Mouse (Mus musculus): ENCODE results near the gene Ptcd1. TPM values are rescaled to one million over a fixed set of nuclear protein-coding genes. Genes with fewer than 3 reads are reported as not detected.
A peak's percentile ranks its signal among the peaks of the same experiment; 100 is the strongest.
"Not testable (repeated sequence)": the region's sequence is repeated elsewhere in the genome, so short reads cannot be mapped to it uniquely, and the experiment has no call there.

Gene Ptcd1
- total RNA-seq, 2 experiments from 2014 or later: 23.6 to 24.7 TPM

GRCm38 (mm10) chr5:145161361-145161760 is 5.5 kb downstream of the Ptcd1 start:
- DNase-seq: no peak

GRCm38 (mm10) chr5:145152690-145153089 is 14.2 kb downstream of the Ptcd1 start:
- no peak for DNase-seq

- no peak for DNase-seq
Measured at GRCm38 (mm10) chr5:145149294-145149693, 17.6 kb downstream of the Ptcd1 start.

GRCm38 (mm10) chr5:145147748-145148147 is 19.2 kb downstream of the Ptcd1 start:
- DNase-seq: no peak

- no peak for DNase-seq
Measured at GRCm38 (mm10) chr5:145140611-145141010, 26.3 kb downstream of the Ptcd1 start.

GRCm38 (mm10) chr5:145139571-145140519 is 27.1 kb downstream of the Ptcd1 start, which contains the start of the genes Pdap1 and Bud31:
Gene Pdap1, minus strand, starts transcription at chr5:145140238.
Gene Bud31, plus strand, starts transcription at chr5:145140362.
- peak; percentile 95 to 96 for DNase-seq

GRCm38 (mm10) chr5:145138836-145139235 is 28.1 kb downstream of the Ptcd1 start:
- no peak for DNase-seq

GRCm38 (mm10) chr5:145133275-145133674 is 33.6 kb downstream of the Ptcd1 start:
- not testable (repeated sequence) for DNase-seq

- DNase-seq: no peak
Measured at GRCm38 (mm10) chr5:145130995-145131394, 35.9 kb downstream of the Ptcd1 start.

GRCm38 (mm10) chr5:145130191-145130590 is 36.7 kb downstream of the Ptcd1 start:
- peak; percentile 54 to 65 for DNase-seq

- not testable (repeated sequence) for DNase-seq
Measured at GRCm38 (mm10) chr5:145129773-145130172, 37.1 kb downstream of the Ptcd1 start.

- no peak for DNase-seq
Measured at GRCm38 (mm10) chr5:145129124-145129523, 37.8 kb downstream of the Ptcd1 start.

GRCm38 (mm10) chr5:145126580-145126979 is 40.3 kb downstream of the Ptcd1 start:
- DNase-seq: no peak

GRCm38 (mm10) chr5:145123396-145123795 is 43.5 kb downstream of the Ptcd1 start:
- no peak for DNase-seq

- DNase-seq: no peak
Measured at GRCm38 (mm10) chr5:145120921-145121320, 46.0 kb downstream of the Ptcd1 start.

- no peak for DNase-seq
Measured at GRCm38 (mm10) chr5:145119385-145119784, 47.5 kb downstream of the Ptcd1 start.

GRCm38 (mm10) chr5:145118461-145118860 is 48.4 kb downstream of the Ptcd1 start:
- no peak for DNase-seq

- DNase-seq: no peak
Measured at GRCm38 (mm10) chr5:145118005-145118404, 48.9 kb downstream of the Ptcd1 start.

- no peak for DNase-seq
Measured at GRCm38 (mm10) chr5:145116916-145117315, 50.0 kb downstream of the Ptcd1 start.

- no peak for DNase-seq
Measured at GRCm38 (mm10) chr5:145116316-145116715, 50.6 kb downstream of the Ptcd1 start.

GRCm38 (mm10) chr5:145115736-145116135 is 51.2 kb downstream of the Ptcd1 start:
- no peak for DNase-seq

GRCm38 (mm10) chr5:145114606-145115473 is 52.1 kb downstream of the Ptcd1 start:
- DNase-seq: no peak

- no peak for DNase-seq
Measured at GRCm38 (mm10) chr5:145114071-145114605, 52.8 kb downstream of the Ptcd1 start, which contains the start of gene Arpc1b. Gene Arpc1b, plus strand, starts transcription at chr5:145114215.

Data from layer of hippocampus, postnatal 36 days (tissue).